Mouse (Mus musculus): ENCODE results near the gene Fam43a.

Gene Fam43a

DNA sequence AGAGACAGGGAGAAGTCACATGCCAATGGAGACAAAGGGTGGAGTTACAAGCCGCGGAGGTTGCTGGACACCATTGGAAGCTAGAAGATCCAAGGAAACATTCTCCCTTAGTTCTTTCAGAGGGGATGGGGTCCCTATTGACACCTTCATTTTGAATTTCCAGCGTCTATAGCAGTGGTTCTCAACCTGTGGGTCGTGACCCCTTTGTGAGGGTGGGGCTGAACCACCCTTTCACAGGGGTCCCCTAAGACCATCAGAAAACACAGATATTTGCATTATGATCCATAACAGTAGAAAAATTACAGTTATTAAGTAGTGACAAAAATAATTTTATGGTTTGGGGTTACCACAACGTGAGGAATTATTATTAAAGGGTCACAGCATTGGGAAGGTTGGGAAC, 30.0 kb downstream of the Fam43a start:
- no peak for DNase-seq (ENCODE audit: low spot score in 2 of 2)

DNA sequence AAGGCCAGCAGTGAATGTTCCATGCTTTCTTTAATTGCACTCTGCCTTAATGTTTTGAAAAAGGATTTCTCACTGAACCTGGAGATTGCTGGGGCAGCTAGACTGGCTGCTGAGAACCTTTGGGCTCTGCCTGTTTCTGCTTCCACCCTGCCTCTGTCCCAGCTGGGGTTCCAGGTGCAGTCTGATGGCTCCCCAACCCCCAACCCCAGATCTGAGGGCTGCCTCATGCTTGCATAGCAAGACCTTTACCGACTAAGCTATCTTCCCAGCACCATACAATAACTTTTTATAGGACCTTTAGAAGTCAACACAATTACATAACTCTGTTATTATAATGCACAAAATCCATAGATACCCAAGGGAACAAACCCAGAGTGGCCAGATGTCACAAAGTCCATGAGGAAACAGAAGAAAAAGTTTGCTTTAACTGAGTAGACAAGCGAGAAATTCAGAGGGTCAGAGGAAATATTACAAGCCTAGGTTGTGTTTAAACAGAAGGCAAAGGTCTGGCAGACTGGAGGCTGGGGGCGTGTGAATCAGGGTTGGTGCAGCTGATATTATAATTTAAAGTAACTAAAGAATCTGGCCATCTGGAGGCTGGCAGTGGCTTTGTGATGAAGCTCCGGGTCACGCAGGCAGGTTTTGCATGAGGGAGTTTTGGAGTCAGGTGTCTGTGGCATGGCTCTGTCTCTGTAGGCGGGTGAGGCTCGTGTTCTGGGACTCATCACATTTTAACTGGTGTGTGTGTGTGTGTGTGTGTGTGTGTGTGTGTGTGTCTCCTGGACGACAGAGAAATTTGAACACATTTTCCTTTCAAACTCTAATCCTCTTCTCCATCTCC, 34.6 kb downstream of the Fam43a start:
- peak in 1 of 2 experiments; percentile 38 for DNase-seq (ENCODE audit: low spot score in 2 of 2)

DNA sequence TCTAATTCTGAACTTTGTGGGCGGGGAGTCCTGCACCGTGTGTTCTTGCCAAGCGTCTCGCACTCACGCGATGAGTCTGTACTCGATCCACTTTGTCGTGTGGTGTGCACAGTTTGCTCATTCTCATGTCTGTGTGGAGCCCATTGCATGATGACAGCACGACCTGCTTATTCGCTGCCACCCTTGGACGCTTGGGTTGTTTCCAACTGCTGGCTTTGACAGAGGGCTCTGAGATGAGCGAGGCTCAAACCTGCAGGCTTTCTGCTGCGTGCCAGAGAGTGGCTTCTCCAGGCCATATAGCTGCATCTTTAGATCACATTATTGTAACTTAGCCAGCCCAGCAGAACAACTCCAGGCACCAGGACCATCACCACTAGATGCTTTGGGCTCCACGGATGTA, 39.1 kb downstream of the Fam43a start:
- DNase-seq (ENCODE audit: low spot score in 2 of 2) = no peak

DNA sequence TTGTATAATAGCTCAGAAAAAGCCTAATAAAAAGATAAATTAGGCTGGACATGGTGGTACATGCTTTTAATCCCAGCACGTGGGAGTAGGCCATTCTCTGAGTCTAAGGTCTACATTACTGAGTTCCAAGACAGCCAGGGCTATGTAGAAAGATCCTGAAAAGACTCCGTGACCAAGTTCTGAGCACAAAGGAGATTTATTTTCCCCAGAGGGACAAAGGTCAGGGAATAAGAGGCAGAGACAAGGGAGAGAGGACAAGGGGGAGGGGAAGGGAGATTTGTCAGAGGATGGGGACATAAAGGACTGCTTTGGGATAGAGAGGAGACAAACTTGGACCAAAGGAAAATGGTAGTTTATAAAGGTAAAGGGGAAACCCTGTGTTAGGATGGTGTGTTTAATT, 41.1 kb downstream of the Fam43a start:
- no peak for DNase-seq (ENCODE audit: low spot score in 2 of 2)

DNA sequence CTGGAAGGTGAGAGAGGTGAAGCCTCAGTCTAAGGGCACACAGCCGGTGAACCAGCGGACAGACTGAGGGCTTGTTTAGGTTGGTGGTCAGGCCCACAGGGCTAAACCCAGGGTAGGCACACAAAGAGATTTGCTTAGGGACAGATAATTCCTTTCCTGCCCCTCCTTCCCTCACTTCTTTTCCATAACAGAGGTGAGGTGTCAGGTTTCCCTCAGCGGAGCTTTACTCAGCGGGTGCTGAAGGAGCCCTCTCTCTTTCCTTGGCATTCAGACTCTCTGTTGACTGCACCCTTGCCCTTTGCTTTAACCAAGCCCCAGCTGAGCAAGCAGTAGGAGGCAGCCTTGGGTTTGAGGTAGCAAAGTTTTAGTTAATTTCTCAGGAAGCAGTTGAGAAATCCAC, 41.9 kb downstream of the Fam43a start:
- DNase-seq (ENCODE audit: low spot score in 2 of 2) = no peak

DNA sequence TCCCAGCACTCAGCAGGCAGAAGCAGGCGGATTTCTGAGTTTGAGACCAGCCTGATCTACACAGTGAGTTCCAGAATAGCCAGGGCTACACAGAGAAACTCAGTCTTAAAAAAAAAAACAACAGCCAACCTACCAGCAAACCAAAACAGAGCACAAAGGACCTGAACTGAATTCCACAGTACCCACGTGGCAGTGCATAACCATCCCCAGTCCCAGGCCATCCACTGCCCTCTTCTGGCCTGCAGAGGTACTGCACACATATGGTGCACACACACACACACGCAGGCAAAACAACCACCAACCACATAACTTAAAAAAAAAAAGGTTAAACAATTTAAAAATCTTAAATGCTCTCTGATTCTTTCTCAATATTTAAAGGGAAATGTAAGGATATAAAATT, 42.7 kb downstream of the Fam43a start:
- DNase-seq (ENCODE audit: low spot score in 2 of 2) = peak in 1 of 2 experiments; percentile 27

DNA sequence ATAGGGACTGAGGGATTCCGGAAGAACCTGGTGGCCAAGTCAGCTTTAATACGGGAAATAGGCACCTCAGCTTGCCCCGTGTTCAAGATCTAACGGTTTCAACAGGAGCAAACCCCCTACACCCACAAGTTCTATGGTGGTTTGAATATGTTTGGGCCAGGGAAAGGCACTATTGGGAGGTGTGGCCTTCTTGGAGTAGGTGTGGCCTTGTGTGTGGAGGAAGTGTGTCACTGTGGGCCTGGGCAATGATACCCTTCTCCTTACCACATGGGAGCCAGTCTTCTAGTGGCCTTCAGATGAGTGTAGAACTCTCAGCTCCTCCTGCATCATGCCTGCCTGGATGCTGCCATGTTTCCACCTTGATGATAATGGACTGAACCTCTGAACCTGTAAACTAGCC, 45.5 kb downstream of the Fam43a start:
- DNase-seq (ENCODE audit: low spot score in 2 of 2) = peak in 1 of 2 experiments; percentile 30

DNA sequence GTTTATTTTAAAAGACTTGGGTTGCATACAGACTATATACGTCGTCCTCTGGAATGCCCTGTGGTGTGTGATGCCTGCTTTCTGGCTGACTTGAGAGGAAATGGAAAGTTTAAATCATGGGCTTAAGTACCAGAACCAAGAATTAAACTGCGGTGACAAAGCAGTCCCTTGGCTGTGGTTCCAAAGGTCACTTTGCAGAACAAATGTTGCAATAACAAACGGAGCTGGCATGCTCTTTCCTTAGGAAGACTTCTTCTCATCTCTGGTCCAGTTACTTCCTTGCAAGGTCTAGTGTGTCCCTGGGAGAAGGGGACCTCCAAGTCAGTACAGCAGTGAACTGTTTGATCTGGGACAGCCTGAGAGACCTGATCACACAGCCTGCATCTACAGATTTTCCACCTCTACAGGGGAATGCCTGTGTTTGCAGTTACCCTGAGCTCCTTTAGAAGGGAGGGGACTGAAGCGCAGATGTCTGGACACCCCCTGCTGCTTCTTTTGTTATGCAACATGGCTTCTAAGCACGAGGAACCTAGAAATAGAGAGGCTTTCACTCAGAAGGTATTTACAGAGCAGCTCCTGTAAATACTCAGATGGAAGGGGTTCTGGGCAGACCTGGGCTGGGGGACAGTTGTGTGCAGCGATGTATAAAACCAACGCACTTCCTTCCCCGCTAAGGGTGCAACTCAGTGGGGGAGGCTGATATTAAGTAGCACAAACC, 46.5 kb downstream of the Fam43a start:
- peak in 1 of 2 experiments; percentile 56 for DNase-seq (ENCODE audit: low spot score in 2 of 2)

DNA sequence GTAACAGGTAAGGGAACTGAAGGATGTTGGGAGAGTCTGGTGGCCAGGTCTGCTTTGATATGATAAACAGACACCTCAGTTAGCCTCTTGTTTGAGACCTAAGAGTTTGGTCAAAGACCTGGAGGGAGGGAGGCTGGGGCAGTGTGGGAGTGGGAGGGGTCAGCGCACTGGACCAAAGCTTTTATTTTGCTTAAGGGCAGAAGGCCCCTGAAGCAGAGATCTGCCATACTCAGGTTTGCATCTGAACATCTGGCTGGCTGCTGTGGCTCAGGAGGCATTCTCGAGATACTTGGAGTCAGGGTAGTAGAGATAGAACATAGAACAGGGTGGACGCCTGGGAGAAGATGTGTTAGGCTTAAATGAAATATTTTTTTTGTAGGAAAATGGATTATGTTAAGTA, 47.3 kb downstream of the Fam43a start:
- no peak for DNase-seq (ENCODE audit: low spot score in 2 of 2)

DNA sequence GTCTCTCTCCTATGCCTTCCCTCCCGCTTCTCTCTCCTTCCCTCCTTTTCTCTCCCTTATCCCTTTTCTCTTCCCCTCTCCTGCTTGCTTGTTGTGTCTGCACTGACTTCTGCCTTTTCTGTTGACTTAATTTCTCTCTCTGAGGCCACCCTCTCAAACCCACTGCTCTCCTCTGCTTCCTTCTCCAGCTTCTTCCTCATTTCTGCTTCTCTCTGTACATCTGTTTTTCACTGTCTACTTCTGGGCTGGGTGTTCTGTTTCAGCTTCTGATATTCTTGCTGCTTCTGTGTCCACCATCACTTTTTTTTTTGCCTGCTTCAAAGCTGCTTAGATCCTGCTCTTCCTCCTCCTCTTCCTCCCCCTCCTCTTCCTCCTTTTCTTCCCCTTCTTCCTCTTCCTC, 51.8 kb downstream of the Fam43a start:
- no peak for DNase-seq (ENCODE audit: low spot score in 2 of 2)
